Mouse (Mus musculus): ENCODE results near the gene Mypn. TPM values are rescaled to one million over a fixed set of nuclear protein-coding genes. Genes with fewer than 3 reads are reported as not detected.
A peak's percentile ranks its signal among the peaks of the same experiment; 100 is the strongest.

Mypn gene
- polyA plus RNA-seq, 1 experiment from 2014 or later: 0.06 TPM

DNA sequence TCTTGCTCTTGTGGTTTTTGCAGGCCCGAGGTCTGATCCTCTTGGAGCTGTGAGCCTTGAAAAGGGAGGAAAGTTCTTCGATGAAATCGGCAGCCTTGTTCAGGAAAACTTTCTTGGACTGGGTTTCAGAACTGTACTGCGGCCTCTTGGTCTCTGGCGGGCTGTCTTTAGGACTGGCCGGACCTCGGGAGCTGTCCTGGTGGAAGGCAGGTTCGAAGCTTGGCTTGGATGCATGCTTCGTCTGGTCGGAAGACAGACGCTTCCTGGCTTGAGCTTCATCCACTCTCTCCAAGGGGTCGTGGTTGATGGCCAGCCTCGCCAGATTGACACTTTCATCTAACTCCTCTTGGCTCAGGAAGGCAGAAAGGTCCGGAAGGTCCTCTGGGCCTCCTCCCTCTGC is 11.0 kb downstream of the Mypn start:
- H3K4me1 ChIP-seq: no peaks in the 10 kb centered on the region
- no peaks in the 10 kb centered on the region for H3K27me3 ChIP-seq (replicated peaks)
- no peaks in the 10 kb centered on the region for H3K9me3 ChIP-seq
- WGBS: 86% methylated on average over 14 of the region's 14 CpGs
- no peak for ATAC-seq (ENCODE audit: insufficient read depth, low FRiP score, low read depth)
- no peak overlapping the region for H3K4me3 ChIP-seq (replicated peaks)
- H3K36me3 ChIP-seq: no peaks in the 10 kb centered on the region
- H3K4me2 ChIP-seq: no peak overlapping the region
- no peak overlapping the region for H3K27ac ChIP-seq
- H3K9ac ChIP-seq: no peak overlapping the region

- Histone ChIP-seq H3K36me3 (no peaks in the 10 kb centered on the region), H3K4me3 (replicated peaks) (no peak overlapping the region), H3K27me3 (replicated peaks) (no peaks in the 10 kb centered on the region), H3K9ac (no peak overlapping the region), H3K9me3 (no peaks in the 10 kb centered on the region), H3K4me1 (no peaks in the 10 kb centered on the region), H3K27ac (no peak overlapping the region), H3K4me2 (no peak overlapping the region)
- 67% methylated on average over 18 of the region's 18 CpGs for WGBS
- ATAC-seq (ENCODE audit: insufficient read depth, low FRiP score, low read depth): no peak
These were observed 11.5 kb downstream of the Mypn start for GRCm38 (mm10) chr10:63192276-63192675.

DNA sequence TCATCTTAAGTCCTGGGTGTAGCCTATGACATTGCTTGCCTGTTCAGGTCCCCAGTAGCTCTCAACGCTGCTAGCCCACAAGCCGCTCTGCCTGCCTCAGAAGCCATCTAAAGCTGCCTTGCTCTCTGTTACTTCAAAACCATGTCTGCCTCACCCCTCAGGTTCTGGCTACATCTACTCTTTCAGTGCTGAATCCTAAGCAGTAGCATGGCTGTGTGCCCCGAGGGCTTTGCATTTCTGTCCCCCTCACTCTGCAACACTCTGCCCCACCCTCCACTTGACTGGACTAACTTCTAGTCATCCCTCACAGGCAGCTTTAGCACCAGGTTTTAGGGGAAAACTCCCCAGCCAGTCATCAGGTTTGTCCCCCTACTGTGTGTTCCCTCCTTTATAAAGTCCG is 19.3 kb downstream of the Mypn start:
- Histone ChIP-seq H3K9me3 (no peaks in the 10 kb centered on the region), H3K9ac (no peak overlapping the region), H3K4me3 (replicated peaks) (no peak overlapping the region), H3K4me2 (no peak overlapping the region), H3K36me3 (no peaks in the 10 kb centered on the region), H3K4me1 (no peaks in the 10 kb centered on the region), H3K27me3 (replicated peaks) (no peaks in the 10 kb centered on the region), H3K27ac (no peak overlapping the region)
- no peak for ATAC-seq (ENCODE audit: insufficient read depth, low FRiP score, low read depth)
- WGBS: 77% methylated on average over 4 of the region's 4 CpGs

DNA sequence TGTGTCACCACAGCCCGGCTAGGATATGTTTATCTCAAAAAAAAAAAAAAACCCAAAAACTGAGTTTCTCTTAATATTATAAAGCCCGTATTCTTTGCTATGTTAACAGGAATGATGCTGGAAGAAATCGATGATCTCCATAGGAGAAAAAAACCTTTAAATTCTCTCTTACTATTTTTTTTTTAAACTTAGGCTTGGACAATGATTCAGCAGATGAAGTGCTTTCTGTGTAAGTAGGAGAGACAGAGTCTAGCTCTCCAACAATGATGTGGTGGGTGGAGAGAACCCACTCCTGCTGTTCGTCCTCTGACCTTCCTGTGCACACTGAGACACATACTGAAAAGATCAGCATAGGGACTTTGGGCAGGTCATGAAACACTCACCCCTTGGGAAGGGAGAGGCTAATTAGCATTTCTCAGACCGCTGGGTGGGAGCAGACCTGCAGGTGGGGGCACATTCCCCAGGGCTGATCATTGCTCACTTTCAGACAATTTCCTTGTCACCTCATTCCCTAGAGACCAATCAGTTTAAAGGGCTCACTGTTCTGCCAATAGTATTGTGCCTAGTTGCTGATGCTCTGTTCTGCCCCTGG is 21.5 kb downstream of the Mypn start:
- no peaks in the 10 kb centered on the region for H3K9me3 ChIP-seq
- WGBS: 68% methylated on average over 5 of the region's 5 CpGs
- no peak overlapping the region for H3K4me3 ChIP-seq (replicated peaks)
- H3K4me1 ChIP-seq: no peaks in the 10 kb centered on the region
- no peak for ATAC-seq (ENCODE audit: insufficient read depth, low FRiP score, low read depth)
- no peaks in the 10 kb centered on the region for H3K27me3 ChIP-seq (replicated peaks)
- no peaks in the 10 kb centered on the region for H3K36me3 ChIP-seq
- no peak overlapping the region for H3K4me2 ChIP-seq
- H3K9ac ChIP-seq: no peak overlapping the region
- H3K27ac ChIP-seq: no peak overlapping the region

DNA sequence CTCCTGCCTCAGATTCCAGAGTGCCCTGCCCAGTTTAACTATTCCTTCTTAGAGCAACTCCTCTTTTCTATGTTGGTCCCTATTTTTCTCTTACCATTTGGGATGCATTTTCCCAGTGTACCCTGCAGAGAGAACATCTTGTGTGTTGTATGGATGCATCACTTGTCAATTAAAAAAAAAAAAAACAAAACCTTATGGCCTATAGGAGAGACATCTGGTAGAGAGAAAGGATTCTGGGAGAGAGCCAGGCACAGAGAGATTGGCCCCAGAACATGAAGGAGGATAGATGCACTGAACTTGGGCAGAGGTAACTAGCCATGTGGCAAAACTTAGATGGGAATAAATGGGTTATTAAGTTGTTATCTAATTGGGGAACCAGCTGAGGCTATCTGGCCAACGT is 22.6 kb downstream of the Mypn start:
- ATAC-seq (ENCODE audit: insufficient read depth, low FRiP score, low read depth): no peak

GRCm38 (mm10) chr10:63179524-63179923 is 24.2 kb downstream of the Mypn start:
- no peaks in the 10 kb centered on the region for H3K27me3 ChIP-seq (replicated peaks)
- no peaks in the 10 kb centered on the region for H3K36me3 ChIP-seq
- H3K27ac ChIP-seq: no peak overlapping the region
- no peaks in the 10 kb centered on the region for H3K9me3 ChIP-seq
- no peak overlapping the region for H3K4me3 ChIP-seq (replicated peaks)
- H3K4me2 ChIP-seq: no peak overlapping the region
- no peak overlapping the region for H3K9ac ChIP-seq
- WGBS: 83% methylated on average over 10 of the region's 10 CpGs
- no peaks in the 10 kb centered on the region for H3K4me1 ChIP-seq
- no peak for ATAC-seq (ENCODE audit: insufficient read depth, low FRiP score, low read depth)

More for the DNA sequence above, 22.6 kb downstream of the Mypn start:
- Histone ChIP-seq H3K9ac (no peak overlapping the region), H3K27me3 (replicated peaks) (no peaks in the 10 kb centered on the region), H3K9me3 (no peaks in the 10 kb centered on the region), H3K36me3 (no peaks in the 10 kb centered on the region), H3K4me3 (replicated peaks) (no peak overlapping the region), H3K27ac (no peak overlapping the region), H3K4me2 (no peak overlapping the region), H3K4me1 (no peaks in the 10 kb centered on the region)
- 74% methylated on average over 1 of the region's 1 CpGs for WGBS

DNA sequence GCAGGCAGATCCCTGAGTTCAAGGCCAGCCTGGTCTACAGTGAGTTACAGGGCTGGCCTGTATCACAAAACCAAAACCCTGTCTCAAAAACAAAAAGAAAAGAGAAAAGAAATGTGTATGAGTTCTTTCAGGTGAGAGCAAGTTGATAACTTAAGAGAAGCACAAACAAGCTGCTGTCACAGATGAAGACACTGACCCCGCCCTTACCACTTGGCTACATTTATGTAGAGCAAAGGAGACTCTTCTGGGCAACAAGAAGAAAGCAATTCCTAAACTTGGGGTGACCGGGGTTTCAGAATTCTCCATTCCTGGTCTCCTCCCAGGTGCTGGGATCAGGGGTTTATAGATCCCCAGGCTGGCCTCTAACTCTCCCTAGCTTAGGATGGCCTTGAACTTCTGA is 25.4 kb downstream of the Mypn start:
- no peak for ATAC-seq (ENCODE audit: insufficient read depth, low FRiP score, low read depth)
- H3K9me3 ChIP-seq: no peaks in the 10 kb centered on the region
- H3K27ac ChIP-seq: no peak overlapping the region
- no peaks in the 10 kb centered on the region for H3K36me3 ChIP-seq
- no peaks in the 10 kb centered on the region for H3K4me1 ChIP-seq
- no peak overlapping the region for H3K9ac ChIP-seq
- H3K4me2 ChIP-seq: no peak overlapping the region
- H3K4me3 ChIP-seq (replicated peaks): no peak overlapping the region
- no peaks in the 10 kb centered on the region for H3K27me3 ChIP-seq (replicated peaks)
- 88% methylated on average over 2 of the region's 2 CpGs for WGBS

- H3K27ac ChIP-seq: no peak overlapping the region
- no peaks in the 10 kb centered on the region for H3K36me3 ChIP-seq
- H3K4me1 ChIP-seq: no peaks in the 10 kb centered on the region
- H3K9me3 ChIP-seq: no peaks in the 10 kb centered on the region
- H3K4me2 ChIP-seq: peak overlapping the region; percentile 39
- H3K9ac ChIP-seq: no peak overlapping the region
- ATAC-seq (ENCODE audit: insufficient read depth, low FRiP score, low read depth): 0 out of 2 replicates have a peak, but pooled peaks have one; percentile 31
- no peaks in the 10 kb centered on the region for H3K27me3 ChIP-seq (replicated peaks)
- no peak overlapping the region for H3K4me3 ChIP-seq (replicated peaks)
- WGBS: 67% methylated on average over 21 of the region's 21 CpGs
These were observed 26.2 kb downstream of the Mypn start for GRCm38 (mm10) chr10:63177286-63178140.

DNA sequence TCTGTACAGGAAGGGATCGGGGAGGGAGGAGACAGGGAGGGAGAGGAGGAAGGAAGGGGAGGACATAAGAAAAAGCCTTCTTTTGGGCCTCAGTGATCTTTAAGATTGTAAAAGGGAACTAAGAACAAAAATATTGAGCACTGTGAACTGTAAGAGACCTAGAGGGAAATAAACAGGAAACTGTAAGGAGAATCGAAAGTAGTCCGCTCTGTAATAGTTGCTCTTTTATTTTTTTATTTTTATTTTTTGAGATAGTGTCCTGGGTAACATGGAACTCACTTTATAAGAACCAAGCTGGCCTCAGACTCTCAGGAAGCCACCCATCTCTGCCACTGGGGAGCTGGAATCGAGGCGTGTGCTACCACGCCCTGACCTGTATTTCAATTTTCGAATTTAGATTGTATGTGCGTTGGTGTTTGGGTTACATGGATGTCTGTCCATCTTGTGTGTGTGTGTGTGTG is 27.3 kb downstream of the Mypn start:
- WGBS: 69% methylated on average over 8 of the region's 8 CpGs

GRCm38 (mm10) chr10:63172089-63172488 is 31.7 kb downstream of the Mypn start:
- Histone ChIP-seq H3K9ac (no peak overlapping the region), H3K4me3 (replicated peaks) (no peak overlapping the region), H3K36me3 (no peaks in the 10 kb centered on the region), H3K4me1 (no peaks in the 10 kb centered on the region), H3K9me3 (no peaks in the 10 kb centered on the region), H3K27me3 (replicated peaks) (no peaks in the 10 kb centered on the region), H3K4me2 (no peak overlapping the region), H3K27ac (no peak overlapping the region)
- no peak for ATAC-seq (ENCODE audit: insufficient read depth, low FRiP score, low read depth)
- 83% methylated on average over 3 of the region's 3 CpGs for WGBS

More for the DNA sequence above, 27.3 kb downstream of the Mypn start:
- no peak overlapping the region for H3K4me2 ChIP-seq
- no peak for ATAC-seq (ENCODE audit: insufficient read depth, low FRiP score, low read depth)
- no peak overlapping the region for H3K27ac ChIP-seq
- no peaks in the 10 kb centered on the region for H3K9me3 ChIP-seq
- H3K36me3 ChIP-seq: no peaks in the 10 kb centered on the region
- H3K27me3 ChIP-seq (replicated peaks): no peaks in the 10 kb centered on the region
- H3K4me3 ChIP-seq (replicated peaks): no peak overlapping the region
- H3K4me1 ChIP-seq: no peaks in the 10 kb centered on the region
- H3K9ac ChIP-seq: no peak overlapping the region

DNA sequence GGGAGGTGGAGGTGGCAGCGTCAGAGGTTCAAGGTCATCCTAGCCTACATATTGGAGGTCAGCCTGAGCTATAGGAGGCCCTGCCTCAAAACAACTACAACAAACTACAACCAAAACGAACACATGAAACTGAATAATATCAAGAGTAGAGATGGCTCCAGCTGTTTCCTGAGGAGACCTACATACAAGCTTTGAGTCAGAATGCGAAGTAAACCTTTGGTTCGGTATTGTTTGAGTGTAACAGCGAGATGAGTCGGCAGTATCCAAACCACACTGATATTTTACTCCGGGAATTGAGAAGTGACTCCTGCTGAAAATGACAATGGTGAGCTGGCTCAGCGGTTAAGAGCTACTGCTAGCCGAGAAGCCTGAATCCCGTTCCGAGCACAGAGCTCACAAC is 34.2 kb downstream of the Mypn start:
- no peaks in the 10 kb centered on the region for H3K36me3 ChIP-seq
- no peak overlapping the region for H3K4me2 ChIP-seq
- no peak overlapping the region for H3K9ac ChIP-seq
- no peak overlapping the region for H3K4me3 ChIP-seq (replicated peaks)
- H3K9me3 ChIP-seq: no peaks in the 10 kb centered on the region
- no peak overlapping the region for H3K27ac ChIP-seq
- no peak for ATAC-seq (ENCODE audit: insufficient read depth, low FRiP score, low read depth)
- H3K4me1 ChIP-seq: no peaks in the 10 kb centered on the region
- no peaks in the 10 kb centered on the region for H3K27me3 ChIP-seq (replicated peaks)
- 86% methylated on average over 11 of the region's 11 CpGs for WGBS

DNA sequence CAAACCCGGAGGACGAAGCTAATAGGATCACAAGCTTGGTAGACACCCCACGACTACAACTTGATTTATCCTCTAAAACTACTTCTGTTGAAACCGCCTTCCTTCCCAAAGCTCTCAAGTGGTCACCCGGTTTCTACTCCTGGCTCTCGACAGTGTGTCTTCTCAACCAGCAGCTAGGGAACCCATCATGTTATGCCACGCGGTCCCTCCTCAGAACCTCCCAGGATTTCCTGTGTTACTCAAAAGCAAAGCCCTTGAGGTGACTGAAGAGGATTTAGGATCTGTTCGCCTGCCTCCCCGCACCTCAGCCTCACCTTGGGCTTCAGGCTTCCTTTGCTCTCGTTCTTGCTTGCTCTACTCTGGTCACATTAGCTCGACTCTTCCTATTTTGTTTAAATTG is 35.6 kb downstream of the Mypn start:
- Histone ChIP-seq H3K27me3 (replicated peaks) (no peaks in the 10 kb centered on the region), H3K9me3 (no peaks in the 10 kb centered on the region), H3K9ac (no peak overlapping the region), H3K27ac (no peak overlapping the region), H3K4me1 (no peaks in the 10 kb centered on the region), H3K36me3 (no peaks in the 10 kb centered on the region), H3K4me2 (no peak overlapping the region), H3K4me3 (replicated peaks) (no peak overlapping the region)
- ATAC-seq (ENCODE audit: insufficient read depth, low FRiP score, low read depth): no peak
- 89% methylated on average over 12 of the region's 12 CpGs for WGBS

Measured in stomach, embryonic 15.5 days (tissue).